Mouse (Mus musculus) liver, postnatal 0 days (tissue): ENCODE measurements around the gene Sp3. TPM values are rescaled to one million over a fixed set of nuclear protein-coding genes. Genes with fewer than 3 reads are reported as not detected.

Experiments
- ATAC-seq: fragments of 200-750 bp; cut with Nextera tagmentation; 2 replicates; pipeline ENCODE4 v1.8.0; 2017; ENCODE audit warnings: mild to moderate bottlenecking, moderate library complexity
- DNase-seq: peaks from one replicate; pipeline ENCODE4 v3.0.0-alpha.2; 2016
- H3K27ac ChIP-seq: fragments of 300-500 bp; sonication (generic); 2 replicates; pipeline ENCODE4 v1.5.1; 2014; ENCODE audit warnings: antibody characterized with exemption, moderate library complexity, mild to moderate bottlenecking, low read depth
- H3K27me3 ChIP-seq: fragments of 300-500 bp; sonication (generic); 2 replicates; pipeline ENCODE4 v1.6.1; 2014; ENCODE audit warnings: low read length, control low read depth, mixed read lengths; ENCODE audit not compliant: insufficient read depth
- H3K36me3 ChIP-seq: fragments of 300-500 bp; sonication (generic); replicated peaks from 2 replicates; pipeline ENCODE4 v1.6.1; 2014; ENCODE audit warnings: mild to moderate bottlenecking, control low read depth, low read length, moderate library complexity, mixed read lengths; ENCODE audit not compliant: insufficient read depth
- H3K4me1 ChIP-seq: fragments of 300-500 bp; sonication (generic); 2 replicates; pipeline ENCODE4 v1.6.1; 2014; ENCODE audit warnings: antibody characterized with exemption, mild to moderate bottlenecking, control low read depth; ENCODE audit not compliant: insufficient read depth
- H3K4me2 ChIP-seq: fragments of 300-500 bp; sonication (generic); 2 replicates; pipeline ENCODE4 v1.6.1; 2014; ENCODE audit warnings: low read depth, mild to moderate bottlenecking, low read length, moderate library complexity, mixed read lengths
- H3K4me3 ChIP-seq: fragments of 300-500 bp; sonication (generic); 2 replicates; pipeline ENCODE4 v1.5.1; 2014; ENCODE audit warnings: low read depth, low read length
- H3K9ac ChIP-seq: fragments of 300-500 bp; sonication (generic); replicated peaks from 2 replicates; pipeline ENCODE4 v1.6.1; 2014; ENCODE audit warnings: mild to moderate bottlenecking, moderate library complexity
- H3K9me3 ChIP-seq: fragments of 300-500 bp; sonication (generic); 2 replicates; pipeline ENCODE4 v1.6.1; 2016; ENCODE audit warnings: mild to moderate bottlenecking, control low read depth, low read length, mixed read lengths
- CTCF ChIP-seq: sonication (generic); IDR thresholded peaks from 2 replicates; pipeline ENCODE4 v1.5.1; 2016; ENCODE audit warnings: antibody characterized with exemption, low read depth
- EP300 ChIP-seq: IDR thresholded peaks from 2 replicates; pipeline ENCODE4 v1.6.1; 2016; ENCODE audit warnings: antibody characterized with exemption, low read depth, mild to moderate bottlenecking
- whole genome bisulfite sequencing: fragments of 180-500 bp; shearing (Covaris S2); extraction: QIAGEN DNeasy Blood & Tissue Kit; methylation state at CpG from one replicate; pipeline ENCODE4 v1.1.7; 2014; ENCODE audit not compliant: insufficient replicate concordance; 5-methylcytosine and 5-hydroxymethylcytosine counted together
- polyA plus RNA-seq: library from polyadenylated mRNA; unstranded; fragments of >200 nt; fragmentation: Nextera tagmentation; extraction: Ambion mirVana; gene quantifications from 2 replicates; pipeline ENCODE4 v1.2.1, GENCODE M21; 2015

The Sp3 gene
- polyA plus RNA-seq, 1 experiment from 2014 or later = 20.5 TPM

- H3K27me3 ChIP-seq = no peaks in the 10 kb centered on the region
- no peak for TF ChIP-seq CTCF
- no peak for TF ChIP-seq EP300
- DNase-seq (peak; percentile 54), ATAC-seq (peak; percentile 51)
- peak overlapping the region; percentile 76 for H3K27ac ChIP-seq
- H3K9me3 ChIP-seq = no peaks in the 10 kb centered on the region
- H3K4me2 ChIP-seq = peak overlapping the region; percentile 54
- peaks cover 37% of the 10 kb centered on the region for H3K4me1 ChIP-seq
- no peaks in the 10 kb centered on the region for H3K36me3 ChIP-seq
- H3K4me3 ChIP-seq = no peak overlapping the region
- peak overlapping the region; percentile 44 for H3K9ac ChIP-seq
- WGBS = 16% methylated on average over 24 of the region's 24 CpGs
These were observed 23.8 kb upstream of the Sp3 start for GRCm38 (mm10) chr2:73003751-73004717.

GRCm38 (mm10) chr2:73003049-73003448, 22.8 kb upstream of the Sp3 start:
- Histone ChIP-seq H3K27me3 (no peaks in the 10 kb centered on the region), H3K4me2 (peak overlapping the region; percentile 54), H3K4me3 (0 out of 2 replicates have a peak overlapping the region, but pooled peaks have one; percentile 13), H3K36me3 (no peaks in the 10 kb centered on the region), H3K27ac (peak overlapping the region; percentile 76), H3K4me1 (peaks cover 37% of the 10 kb centered on the region), H3K9me3 (no peaks in the 10 kb centered on the region), H3K9ac (peak overlapping the region; percentile 22)
- WGBS = 11% methylated on average over 12 of the region's 12 CpGs
- TF ChIP-seq CTCF (peak; percentile 28; the same call in 1 of the 2 replicates), EP300 (no peak)
- DNase-seq = peak; percentile 71
- peak; percentile 32; the same call in 1 of the 2 replicates for ATAC-seq

GRCm38 (mm10) chr2:73002451-73002850, 22.2 kb upstream of the Sp3 start:
- TF ChIP-seq EP300 (no peak), CTCF (no peak)
- Histone ChIP-seq H3K9ac (no peak overlapping the region), H3K4me3 (no peak overlapping the region), H3K9me3 (no peaks in the 10 kb centered on the region), H3K27ac (peak overlapping the region; percentile 76), H3K4me1 (peaks cover 43% of the 10 kb centered on the region), H3K4me2 (peak overlapping the region; percentile 54), H3K36me3 (no peaks in the 10 kb centered on the region), H3K27me3 (no peaks in the 10 kb centered on the region)
- DNase-seq (no peak), ATAC-seq (peak; percentile 32; the same call in 1 of the 2 replicates)
- WGBS = 56% methylated on average over 6 of the region's 6 CpGs

- peak; percentile 81 for ATAC-seq
- Histone ChIP-seq H3K4me1 (peaks cover 45% of the 10 kb centered on the region), H3K9me3 (no peaks in the 10 kb centered on the region), H3K27me3 (no peaks in the 10 kb centered on the region), H3K36me3 (no peaks in the 10 kb centered on the region), H3K9ac (peak overlapping the region; percentile 47; the same call in 1 of the 2 replicates), H3K4me3 (no peak overlapping the region), H3K27ac (peak overlapping the region; percentile 76), H3K4me2 (peak overlapping the region; percentile 54)
- TF ChIP-seq CTCF = no peak
- TF ChIP-seq EP300 = peak; percentile 72; the same call in 1 of the 2 replicates
- WGBS = 65% methylated on average over 5 of the region's 5 CpGs
- peak; percentile 29 for DNase-seq
These were observed 21.7 kb upstream of the Sp3 start for GRCm38 (mm10) chr2:73001994-73002393.

- Histone ChIP-seq H3K4me1 (peaks cover 40% of the 10 kb centered on the region), H3K4me3 (no peak overlapping the region), H3K27me3 (no peaks in the 10 kb centered on the region), H3K9me3 (no peaks in the 10 kb centered on the region), H3K9ac (no peak overlapping the region), H3K36me3 (no peaks in the 10 kb centered on the region), H3K4me2 (0 out of 2 replicates have a peak overlapping the region, but pooled peaks have one; percentile 7), H3K27ac (0 out of 2 replicates have a peak overlapping the region, but pooled peaks have one; percentile 8)
- ATAC-seq (no peak), DNase-seq (no peak)
- TF ChIP-seq EP300 (no peak), CTCF (no peak)
- WGBS = 51% methylated on average over 8 of the region's 8 CpGs
These were observed 19.9 kb upstream of the Sp3 start for GRCm38 (mm10) chr2:73000194-73000593.

GRCm38 (mm10) chr2:72997586-72997985, 17.3 kb upstream of the Sp3 start:
- no peaks in the 10 kb centered on the region for H3K27me3 ChIP-seq
- 83% methylated on average over 4 of the region's 4 CpGs for WGBS
- ATAC-seq (no peak), DNase-seq (no peak)
- H3K4me3 ChIP-seq = no peak overlapping the region
- TF ChIP-seq EP300 (no peak), CTCF (no peak)
- no peaks in the 10 kb centered on the region for H3K36me3 ChIP-seq
- peaks cover 20% of the 10 kb centered on the region for H3K4me1 ChIP-seq
- H3K9me3 ChIP-seq = no peaks in the 10 kb centered on the region
- no peak overlapping the region for H3K4me2 ChIP-seq
- H3K9ac ChIP-seq = no peak overlapping the region
- no peak overlapping the region for H3K27ac ChIP-seq
